Mouse (Mus musculus) G1E (cell line): Measurements from ENCODE around the gene Tbc1d22a. TPM values are rescaled to one million over a fixed set of nuclear protein-coding genes. Genes with fewer than 3 reads are reported as not detected.

Experiments
- ATAC-seq: 2 replicates; pipeline ENCODE4 v1.8.0; 2016; ENCODE audit warnings: mild to moderate bottlenecking; ENCODE audit not compliant: insufficient number of reproducible peaks, poor library complexity, low FRiP score, severe bottlenecking; ENCODE audit errors: extremely low read depth
- DNase-seq: peaks from one replicate; pipeline ENCODE4 v3.0.0; 2012; ENCODE audit warnings: low spot score
- H3K27me3 ChIP-seq: 2 replicates; pipeline ENCODE4 v1.6.1; 2012; ENCODE audit warnings: mild to moderate bottlenecking, low read length, inconsistent platforms; ENCODE audit not compliant: insufficient read depth
- H3K36me3 ChIP-seq: replicated peaks from 2 replicates; pipeline ENCODE3; 2012; ENCODE audit warnings: mild to moderate bottlenecking, inconsistent platforms
- H3K4me1 ChIP-seq: 2 replicates; pipeline ENCODE4 v1.6.1; 2012; ENCODE audit warnings: low read depth, low read length, inconsistent platforms, mixed read lengths; ENCODE audit not compliant: insufficient read depth
- H3K4me3 ChIP-seq: 2 replicates; pipeline ENCODE4 v1.5.1; 2012; ENCODE audit warnings: low read depth, mild to moderate bottlenecking, inconsistent platforms, low read length, moderate library complexity, mixed read lengths
- H3K9me3 ChIP-seq: replicated peaks from 2 replicates; pipeline ENCODE4 v1.6.1; 2012; ENCODE audit warnings: inconsistent platforms
- CTCF ChIP-seq: IDR thresholded peaks from 2 replicates; pipeline ENCODE4 v1.5.1; 2012; ENCODE audit warnings: low read depth, low read length, inconsistent platforms, mixed read lengths
- GATA1 ChIP-seq: IDR thresholded peaks from 2 replicates; pipeline ENCODE4 v1.6.1; 2012; ENCODE audit warnings: borderline replicate concordance, low read length, inconsistent platforms, mixed read lengths
- GATA2 ChIP-seq: IDR thresholded peaks from 2 replicates; pipeline ENCODE4 v1.6.1; 2012; ENCODE audit warnings: low read depth, low read length, inconsistent platforms, borderline replicate concordance
- POLR2AphosphoS5 ChIP-seq: IDR thresholded peaks from 2 replicates; pipeline ENCODE4 v1.6.1; 2012; ENCODE audit warnings: low read depth, low read length, inconsistent platforms; ENCODE audit not compliant: insufficient replicate concordance
- TAL1 ChIP-seq: conservative IDR thresholded peaks from 2 replicates; pipeline ENCODE4 v1.6.1; 2012; ENCODE audit warnings: low read depth, low read length, inconsistent platforms, mixed read lengths
- polyA plus RNA-seq: library from polyadenylated mRNA; stranded (reverse); fragments of >175 nt; gene quantifications from 2 replicates; pipeline ENCODE4 v1.2.3, GENCODE M21; 2012
- total RNA-seq, 2 experiments: library from RNA; stranded (forward) in 1 of 2; stranded (reverse) in 1 of 2; fragments of 200-1000 nt in 1 of 2; fragments of >200 nt in 1 of 2; fragmentation: Nextera tagmentation in 1 of 2; gene quantifications; 2 replicates each; pipeline ENCODE4 v1.2.3; 2014 to 2017

The Tbc1d22a gene
- total and polyA plus RNA-seq, 3 experiments, result 11.5 to 13.6 (median 11.9) TPM

- Histone ChIP-seq H3K4me3 (no peak overlapping the region), H3K27me3 (no peaks in the 10 kb centered on the region), H3K4me1 (peaks cover 30% of the 10 kb centered on the region), H3K9me3 (peaks cover 7% of the 10 kb centered on the region), H3K36me3 (peaks cover 53% of the 10 kb centered on the region)
- no peak for DNase-seq
- no peak for TF ChIP-seq CTCF
- no peak for TF ChIP-seq POLR2AphosphoS5
- TF ChIP-seq GATA2, result no peak
- no peak for TF ChIP-seq GATA1
- no peak for TF ChIP-seq TAL1
- no peak for ATAC-seq
Observed at GRCm38 (mm10) chr15:86224972-86225551, 10.8 kb downstream of the Tbc1d22a start.

DNA sequence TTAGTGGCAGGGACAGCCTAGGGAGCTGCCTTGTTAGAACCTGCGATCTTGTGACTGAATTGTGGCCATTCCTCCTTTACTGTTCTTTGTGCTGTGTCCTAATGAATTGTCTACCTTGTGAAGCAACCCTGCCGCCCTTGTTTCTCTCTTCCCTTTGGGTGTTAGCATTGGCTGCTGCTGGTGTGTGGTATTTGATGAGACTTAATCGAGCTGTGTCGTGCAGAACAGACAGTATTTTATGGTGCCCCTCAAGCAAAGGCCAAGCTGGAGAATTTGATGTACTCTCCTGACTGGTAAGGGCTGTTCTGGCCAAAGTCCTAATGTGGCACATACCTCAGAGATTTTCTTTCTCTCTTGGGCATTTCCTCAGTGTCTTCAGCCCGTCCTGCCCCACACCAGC is 12.0 kb downstream of the Tbc1d22a start:
- Histone ChIP-seq H3K4me1 (peaks cover 27% of the 10 kb centered on the region), H3K9me3 (peaks cover 7% of the 10 kb centered on the region), H3K27me3 (no peaks in the 10 kb centered on the region), H3K4me3 (no peak overlapping the region), H3K36me3 (peaks cover 50% of the 10 kb centered on the region)
- ATAC-seq, result no peak
- no peak for DNase-seq
- TF ChIP-seq TAL1, result no peak

- Histone ChIP-seq H3K4me3 (no peak overlapping the region), H3K4me1 (peaks cover 27% of the 10 kb centered on the region), H3K9me3 (peaks cover 7% of the 10 kb centered on the region), H3K27me3 (no peaks in the 10 kb centered on the region), H3K36me3 (peaks cover 56% of the 10 kb centered on the region)
- no peak for DNase-seq
- TF ChIP-seq TAL1, result no peak
- no peak for TF ChIP-seq POLR2AphosphoS5
- TF ChIP-seq GATA2, result no peak
- no peak for TF ChIP-seq GATA1
- no peak for TF ChIP-seq CTCF
- no peak for ATAC-seq
Observed at GRCm38 (mm10) chr15:86226968-86227367, 12.7 kb downstream of the Tbc1d22a start.

- DNase-seq, result peak; percentile 35
- peaks cover 27% of the 10 kb centered on the region for H3K4me1 ChIP-seq
- H3K27me3 ChIP-seq, result no peaks in the 10 kb centered on the region
- H3K4me3 ChIP-seq, result no peak overlapping the region
- peak; percentile 36; the same call in 1 of the 2 replicates for ATAC-seq
- H3K9me3 ChIP-seq, result peaks cover 7% of the 10 kb centered on the region
- TF ChIP-seq CTCF (peak; percentile 76), TAL1 (no peak)
- peaks cover 58% of the 10 kb centered on the region for H3K36me3 ChIP-seq
Observed at GRCm38 (mm10) chr15:86228186-86228585, 13.9 kb downstream of the Tbc1d22a start.

- peaks cover 59% of the 10 kb centered on the region for H3K36me3 ChIP-seq
- TF ChIP-seq CTCF (no peak), TAL1 (no peak), GATA1 (no peak), GATA2 (no peak), POLR2AphosphoS5 (no peak)
- DNase-seq (no peak), ATAC-seq (no peak)
- H3K27me3 ChIP-seq, result no peaks in the 10 kb centered on the region
- H3K4me3 ChIP-seq, result no peak overlapping the region
- peaks cover 27% of the 10 kb centered on the region for H3K4me1 ChIP-seq
- peaks cover 3% of the 10 kb centered on the region for H3K9me3 ChIP-seq
Observed at GRCm38 (mm10) chr15:86229088-86229487, 14.8 kb downstream of the Tbc1d22a start.

DNA sequence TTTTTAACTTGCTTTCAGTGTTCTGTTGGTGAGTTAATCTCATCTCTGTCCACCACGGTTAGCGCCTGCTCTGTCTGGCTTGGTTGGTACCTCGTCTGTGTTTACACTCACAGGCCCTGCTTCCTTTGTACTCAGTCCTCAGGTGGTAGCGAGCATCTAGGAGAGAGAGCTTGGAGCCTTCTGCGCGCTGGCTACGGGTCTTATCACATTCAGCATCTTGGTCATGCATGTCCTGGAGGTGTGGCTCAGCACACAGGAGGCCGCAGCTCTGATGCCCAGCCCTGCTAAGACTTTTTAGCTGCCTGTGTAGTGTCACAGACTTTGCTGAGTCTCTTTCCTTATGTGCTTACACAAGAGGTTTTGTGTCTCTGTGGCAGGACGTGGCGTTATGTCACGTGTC is 15.4 kb downstream of the Tbc1d22a start:
- peaks cover 23% of the 10 kb centered on the region for H3K4me1 ChIP-seq
- no peak overlapping the region for H3K4me3 ChIP-seq
- no peak for DNase-seq
- no peaks in the 10 kb centered on the region for H3K27me3 ChIP-seq
- peak; percentile 62 for ATAC-seq
- no peak for TF ChIP-seq CTCF
- TF ChIP-seq POLR2AphosphoS5, result no peak
- no peak for TF ChIP-seq TAL1
- no peak for TF ChIP-seq GATA2
- TF ChIP-seq GATA1, result no peak
- no peaks in the 10 kb centered on the region for H3K9me3 ChIP-seq
- peaks cover 59% of the 10 kb centered on the region for H3K36me3 ChIP-seq

GRCm38 (mm10) chr15:86231170-86231569 is 16.9 kb downstream of the Tbc1d22a start:
- peaks cover 60% of the 10 kb centered on the region for H3K36me3 ChIP-seq

More at GRCm38 (mm10) chr15:86231170-86231569, 16.9 kb downstream of the Tbc1d22a start:
- ATAC-seq (no peak), DNase-seq (no peak)
- H3K4me3 ChIP-seq, result no peak overlapping the region
- H3K9me3 ChIP-seq, result no peaks in the 10 kb centered on the region
- H3K27me3 ChIP-seq, result no peaks in the 10 kb centered on the region
- TF ChIP-seq GATA1, result no peak
- no peak for TF ChIP-seq GATA2
- TF ChIP-seq POLR2AphosphoS5, result no peak
- no peak for TF ChIP-seq TAL1
- no peak for TF ChIP-seq CTCF
- H3K4me1 ChIP-seq, result peaks cover 16% of the 10 kb centered on the region
